Mouse (Mus musculus) c-Kit-positive CD71-negative TER-119-negative erythroid progenitor cells, embryonic 14.5 days (primary cell): ENCODE results near the gene Gm5072.
"Not testable (repeated sequence)": the region's sequence is repeated elsewhere in the genome, so short reads cannot be mapped to it uniquely, and the experiment has no call there.

ENCODE experiments used
- DNase-seq: peaks from one replicate; pipeline ENCODE4 v3.0.0-alpha.2; 2013; ENCODE audit warnings: low read depth

Gm5072 gene

DNA sequence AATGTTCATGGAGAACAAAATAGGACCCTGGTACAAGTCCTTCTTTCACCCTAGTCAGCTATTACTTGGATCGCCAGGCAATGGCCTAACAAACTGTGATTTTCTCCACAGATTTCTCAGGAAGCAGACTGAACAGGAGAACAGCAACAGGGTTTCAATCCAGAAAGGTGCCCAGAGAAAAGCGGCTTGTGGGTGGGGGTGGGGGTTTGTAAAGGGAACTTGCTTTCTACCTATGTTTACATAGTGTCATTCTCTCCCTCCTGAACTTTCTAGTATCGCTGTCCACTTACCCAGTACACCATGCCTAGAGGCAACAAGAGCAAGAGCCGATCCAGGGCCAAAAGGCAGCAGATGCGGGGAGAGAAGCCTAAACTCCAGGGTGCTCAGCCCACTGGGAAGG lies at the start of gene Gm5072:
Gm5072 (plus strand) TSS at position 301 of the 400 bp plus-strand sequence.
- not testable (repeated sequence) for DNase-seq
